Mouse (Mus musculus): ENCODE measurements at regions not wholly inside any gene's neighbourhood (a gene's known extent, or its start where the extent isn't known, plus 50 kb on each side); places are given as distances from the start of the nearest gene placed in this dataset.

- no peak for DNase-seq (ENCODE audit: low spot score in 2 of 2)
These were observed 306.1 kb upstream of the C030005K15Rik start for GRCm38 (mm10) chr10:98032661-98033060.

GRCm38 (mm10) chr10:98041766-98042165 is 315.2 kb upstream of the C030005K15Rik start:
- no peak for DNase-seq (ENCODE audit: low spot score in 2 of 2)

GRCm38 (mm10) chr10:98043873-98044272 is 317.3 kb upstream of the C030005K15Rik start:
- DNase-seq (ENCODE audit: low spot score in 2 of 2) = no peak

GRCm38 (mm10) chr10:98044579-98044978 is 318.0 kb upstream of the C030005K15Rik start:
- no peak for DNase-seq (ENCODE audit: low spot score in 2 of 2)

GRCm38 (mm10) chr10:98073432-98073831 is 346.9 kb upstream of the C030005K15Rik start:
- DNase-seq (ENCODE audit: low spot score in 2 of 2) = no peak

GRCm38 (mm10) chr10:98084881-98085280 is 358.3 kb upstream of the C030005K15Rik start:
- no peak for DNase-seq (ENCODE audit: low spot score in 2 of 2)

- DNase-seq (ENCODE audit: low spot score in 2 of 2) = no peak
These were observed 389.7 kb upstream of the C030005K15Rik start for GRCm38 (mm10) chr10:98116296-98116695.

GRCm38 (mm10) chr10:98125713-98126112 is 399.2 kb upstream of the C030005K15Rik start:
- DNase-seq (ENCODE audit: low spot score in 2 of 2) = no peak

GRCm38 (mm10) chr10:98135026-98135425 is 408.5 kb upstream of the C030005K15Rik start:
- no peak for DNase-seq (ENCODE audit: low spot score in 2 of 2)

- DNase-seq (ENCODE audit: low spot score in 2 of 2) = no peak
These were observed 419.2 kb upstream of the C030005K15Rik start for GRCm38 (mm10) chr10:98145773-98146172.

- DNase-seq (ENCODE audit: low spot score in 2 of 2) = no peak
These were observed 420.7 kb upstream of the C030005K15Rik start for GRCm38 (mm10) chr10:98146998-98147863.

- DNase-seq (ENCODE audit: low spot score in 2 of 2) = no peak
These were observed 429.4 kb upstream of the C030005K15Rik start for GRCm38 (mm10) chr10:98155982-98156381.

- DNase-seq (ENCODE audit: low spot score in 2 of 2) = no peak
These were observed 459.1 kb upstream of the C030005K15Rik start for GRCm38 (mm10) chr10:98185666-98186065.

GRCm38 (mm10) chr10:98196852-98197251 is 470.3 kb upstream of the C030005K15Rik start:
- no peak for DNase-seq (ENCODE audit: low spot score in 2 of 2)

GRCm38 (mm10) chr10:98210246-98210645 is 483.7 kb upstream of the C030005K15Rik start:
- DNase-seq (ENCODE audit: low spot score in 2 of 2) = peak; percentile 16 to 30

- DNase-seq (ENCODE audit: low spot score in 2 of 2) = peak in 1 of 2 experiments; percentile 13
These were observed 486.5 kb upstream of the C030005K15Rik start for GRCm38 (mm10) chr10:98212876-98213587.

- DNase-seq (ENCODE audit: low spot score in 2 of 2) = no peak
These were observed 504.5 kb upstream of the C030005K15Rik start for GRCm38 (mm10) chr10:98231017-98231416.

- no peak for DNase-seq (ENCODE audit: low spot score in 2 of 2)
These were observed 505.2 kb upstream of the C030005K15Rik start for GRCm38 (mm10) chr10:98231705-98232235.

- no peak for DNase-seq (ENCODE audit: low spot score in 2 of 2)
These were observed 521.8 kb upstream of the C030005K15Rik start for GRCm38 (mm10) chr10:98248311-98248710.

- no peak for DNase-seq (ENCODE audit: low spot score in 2 of 2)
These were observed 531.6 kb upstream of the C030005K15Rik start for GRCm38 (mm10) chr10:98257980-98258707.

- no peak for DNase-seq (ENCODE audit: low spot score in 2 of 2)
These were observed 532.7 kb upstream of the C030005K15Rik start for GRCm38 (mm10) chr10:98259283-98259682.
